Mouse (Mus musculus) left cerebral cortex, postnatal 10 days (tissue): ENCODE data around the gene Fam174b. TPM values are rescaled to one million over a fixed set of nuclear protein-coding genes. Genes with fewer than 3 reads are reported as not detected.
A peak's percentile ranks its signal among the peaks of the same experiment; 100 is the strongest.

ENCODE experiments used
- DNase-seq, 2 experiments: peaks; one replicate each; pipeline ENCODE4 v3.0.0; 2021 to 2022; ENCODE audit warnings: low spot score in 2 of 2, mixed read lengths in 1 of 2; ENCODE audit errors: extremely low spot score in 1 of 2
- intact Hi-C: fragments of 180-260 bp; cut with DNase I; formaldehyde crosslinking; loops from one replicate; pipeline ENCODE4 v1.15.1; 2025
- total RNA-seq, 2 experiments: library from RNA; stranded (reverse); gene quantifications; 2 replicates each; pipeline ENCODE4 v1.2.3; 2021

Fam174b gene
- total RNA-seq, 2 experiments from 2014 or later, result 38.3 to 39.6 TPM

DNA sequence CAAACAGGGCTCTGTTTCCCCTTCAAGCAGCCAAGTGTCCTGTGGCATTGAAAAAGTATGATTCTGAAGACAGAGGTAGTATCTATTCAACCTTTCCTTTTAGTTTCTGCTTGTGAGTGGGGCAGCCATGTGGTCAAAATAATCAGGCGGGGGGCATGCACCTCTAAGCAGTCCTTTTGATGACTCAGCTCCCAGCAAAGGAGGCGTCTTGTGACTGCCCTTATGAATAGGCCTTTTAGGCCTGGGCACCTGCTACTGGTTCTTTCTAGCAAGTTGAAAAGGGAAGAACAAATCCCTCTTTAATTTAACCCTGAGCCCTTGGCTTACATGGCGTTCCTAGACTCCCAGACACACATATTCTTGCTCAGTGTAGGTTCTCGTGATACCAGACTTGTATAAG lies 6.7 kb downstream of the Fam174b start:
- intact Hi-C loops, result loop anchor here (10.0 kb wide), 1 partner anchor 608 kb away; no protein-coding TSS in a partner anchor

DNA sequence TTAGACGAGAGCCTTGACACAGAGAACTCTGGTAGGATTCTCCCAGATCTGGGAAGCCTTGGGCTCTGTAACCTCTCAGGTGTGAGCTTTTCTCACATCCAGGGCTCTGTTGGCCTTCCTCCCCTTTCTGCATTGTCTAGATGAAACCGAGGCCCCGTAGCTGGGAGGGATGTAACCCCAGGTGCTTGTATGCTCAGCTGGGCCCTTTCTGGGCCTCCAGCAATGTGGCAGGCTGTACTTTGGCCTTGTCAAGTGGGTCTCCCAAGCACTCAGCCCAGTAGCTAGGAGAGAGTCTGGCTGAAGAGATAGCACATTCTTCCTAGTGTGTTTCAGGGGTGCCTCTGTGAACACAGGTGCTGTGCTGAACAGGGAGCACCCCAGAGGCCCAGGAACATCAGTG lies 7.4 kb downstream of the Fam174b start:
- DNase-seq, result no peak
- intact Hi-C loops, result loop anchor here (10.0 kb wide), 1 partner anchor 607 kb away; no protein-coding TSS in a partner anchor

More for the DNA sequence above, 6.7 kb downstream of the Fam174b start:
- no peak for DNase-seq

DNA sequence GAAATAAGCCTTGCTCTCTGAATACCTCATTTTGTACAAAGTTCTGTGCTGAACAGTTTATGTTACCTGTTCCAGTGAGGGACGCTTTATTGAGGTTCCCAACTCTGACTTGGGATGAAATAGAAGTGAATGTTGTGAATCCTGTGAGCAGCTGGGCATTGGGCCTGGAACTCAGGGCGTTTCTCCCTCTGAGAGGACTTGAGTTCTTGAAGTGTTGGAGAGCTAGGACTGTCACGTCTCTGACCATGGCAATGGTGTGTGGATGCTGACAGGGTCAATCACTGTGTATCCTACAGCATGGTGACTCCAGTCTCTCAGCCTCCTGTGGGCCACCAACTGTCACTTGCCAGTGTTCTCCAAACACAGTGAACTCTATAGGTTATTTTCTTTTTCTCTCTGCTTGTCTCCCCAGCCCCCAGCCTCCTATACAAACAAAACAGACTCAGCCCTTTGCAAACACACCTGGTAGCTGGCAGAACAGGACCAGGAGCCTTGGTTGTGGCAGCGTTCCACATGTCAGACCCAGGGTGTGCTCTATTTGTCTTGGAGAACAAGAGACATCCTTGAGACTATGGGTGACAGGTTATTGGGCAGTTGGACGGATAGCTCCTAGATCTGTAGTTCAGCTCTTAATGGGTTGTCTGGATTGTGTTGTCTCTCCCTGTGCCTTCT lies 8.5 kb downstream of the Fam174b start:
- no peak for DNase-seq
- intact Hi-C loops, result loop anchor here (10.0 kb wide), 1 partner anchor 606 kb away; no protein-coding TSS in a partner anchor

DNA sequence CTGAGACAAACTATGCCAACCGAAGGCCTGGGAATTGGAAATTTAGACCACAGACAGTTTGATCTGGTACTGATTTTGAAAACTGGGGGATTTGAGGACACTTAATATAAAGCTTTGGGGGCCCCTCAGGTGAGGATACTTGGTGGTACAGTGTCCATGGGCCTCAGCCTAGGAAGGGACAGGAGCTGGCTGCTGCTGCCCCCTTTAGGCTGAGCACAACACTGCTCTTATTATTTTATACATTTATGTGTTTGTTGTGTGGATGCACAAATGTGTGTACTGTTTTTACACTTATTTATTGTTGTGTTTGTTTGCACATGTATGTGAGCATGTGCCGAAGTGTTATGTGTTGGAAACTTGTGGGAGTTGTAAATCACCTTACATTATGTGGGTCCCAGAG lies 9.2 kb downstream of the Fam174b start:
- intact Hi-C loops, result loop anchor here (10.0 kb wide), 1 partner anchor 605 kb away; no protein-coding TSS in a partner anchor
- no peak for DNase-seq

DNA sequence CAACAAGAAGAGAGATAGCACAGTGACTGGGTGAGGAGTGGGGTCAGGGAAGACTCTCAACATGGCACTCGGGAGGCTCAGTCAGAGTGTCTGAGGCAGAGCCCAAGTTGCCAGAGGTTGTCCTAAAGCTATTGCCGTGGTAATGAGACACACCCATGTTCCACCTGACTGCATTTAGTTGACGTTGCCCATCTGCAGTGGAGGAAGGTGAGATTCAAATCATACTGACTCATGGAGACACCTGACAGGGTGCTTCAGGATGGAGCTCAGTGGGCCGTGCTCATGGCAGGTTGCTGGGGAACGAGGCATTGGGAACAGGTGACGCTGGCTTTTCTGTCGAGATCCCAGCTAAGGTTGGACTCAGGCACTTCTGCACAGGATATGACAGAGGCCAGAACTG lies 9.9 kb downstream of the Fam174b start:
- DNase-seq, result no peak
- intact Hi-C loops, result loop anchor here (5.0 to 10.0 kb wide), 2 partner anchors 88 to 605 kb away; no protein-coding TSS in a partner anchor

DNA sequence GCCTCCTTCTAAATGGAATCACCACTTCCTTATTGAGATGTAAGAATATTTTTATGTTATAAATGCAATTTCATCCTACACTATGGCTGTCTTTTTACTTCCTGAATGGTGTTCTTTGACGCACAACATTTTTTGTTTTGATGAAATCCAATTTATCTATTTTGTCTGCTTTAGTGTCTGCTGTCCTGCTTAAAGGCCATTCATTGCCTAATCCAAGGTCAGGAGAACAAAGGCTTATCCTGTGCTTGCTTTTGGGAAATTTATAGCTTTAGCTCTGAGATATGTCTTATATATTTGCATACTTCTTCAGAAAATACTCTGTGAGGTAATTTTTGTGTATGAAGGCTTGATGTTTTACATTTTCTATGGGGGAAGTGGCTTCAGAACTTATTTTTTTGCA lies 13.5 kb downstream of the Fam174b start:
- no peak for DNase-seq
- intact Hi-C loops, result loop anchor here (5.0 kb wide), 1 partner anchor 91 kb away; no protein-coding TSS in a partner anchor

DNA sequence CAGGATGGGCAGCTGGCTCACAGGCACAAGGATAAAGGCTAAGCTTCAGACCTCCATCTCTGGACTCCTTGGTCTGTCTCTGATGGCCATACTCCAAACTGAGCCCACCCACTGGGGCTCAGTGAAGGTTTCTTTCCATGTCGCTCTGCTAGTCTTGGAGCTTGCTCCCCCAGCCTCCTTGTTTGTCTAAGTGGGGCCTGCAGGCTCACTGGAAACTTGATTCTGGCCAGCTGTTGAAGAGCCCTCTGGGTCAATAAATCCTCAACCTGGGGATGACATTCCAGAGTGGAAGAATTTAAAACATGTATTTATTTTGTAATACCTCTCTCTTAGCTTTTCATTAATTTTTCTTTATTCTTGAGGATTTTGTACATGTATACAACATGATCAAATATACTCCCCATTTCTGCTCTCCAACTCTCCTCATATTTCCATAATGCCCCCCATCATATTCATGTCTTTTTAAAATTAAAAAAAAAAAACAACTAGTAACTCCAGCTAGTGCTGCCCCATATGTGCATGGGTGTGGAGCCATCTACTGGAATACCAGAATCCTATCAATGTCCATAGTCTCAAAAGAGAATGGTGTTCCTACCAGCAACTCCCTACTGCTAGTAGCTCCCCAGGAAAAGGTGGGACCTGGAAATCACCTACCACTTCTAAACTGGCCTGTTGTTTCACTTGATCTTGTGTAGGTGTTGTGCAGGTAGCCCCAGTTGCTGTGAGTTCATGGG lies 15.4 kb downstream of the Fam174b start:
- no peak for DNase-seq
- intact Hi-C loops, result no loop called here

DNA sequence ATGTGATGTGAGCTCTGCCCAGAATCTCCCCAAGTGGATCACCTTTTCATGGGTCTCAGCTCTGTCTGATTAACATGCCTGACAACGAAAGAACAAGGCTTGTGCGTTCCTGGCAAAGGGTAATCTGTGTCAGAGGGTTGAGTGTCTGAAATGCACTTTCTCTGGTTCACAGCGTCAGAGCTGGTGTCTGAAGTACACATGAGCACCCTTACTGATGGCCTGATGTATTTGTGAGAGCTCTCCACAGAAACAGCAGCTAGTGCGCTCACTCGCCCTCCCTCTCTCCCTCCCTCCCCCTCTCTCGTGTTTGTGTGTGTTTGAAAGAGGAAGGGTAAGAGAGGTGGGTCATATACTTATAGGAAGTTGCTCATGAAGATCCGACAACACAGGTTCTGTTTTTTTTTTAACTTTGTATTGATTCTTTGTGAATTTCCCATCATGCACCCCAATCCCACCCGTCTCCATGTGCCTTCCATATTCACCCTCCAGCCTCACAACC lies 21.6 kb downstream of the Fam174b start:
- intact Hi-C loops, result no loop called here
- DNase-seq, result no peak

DNA sequence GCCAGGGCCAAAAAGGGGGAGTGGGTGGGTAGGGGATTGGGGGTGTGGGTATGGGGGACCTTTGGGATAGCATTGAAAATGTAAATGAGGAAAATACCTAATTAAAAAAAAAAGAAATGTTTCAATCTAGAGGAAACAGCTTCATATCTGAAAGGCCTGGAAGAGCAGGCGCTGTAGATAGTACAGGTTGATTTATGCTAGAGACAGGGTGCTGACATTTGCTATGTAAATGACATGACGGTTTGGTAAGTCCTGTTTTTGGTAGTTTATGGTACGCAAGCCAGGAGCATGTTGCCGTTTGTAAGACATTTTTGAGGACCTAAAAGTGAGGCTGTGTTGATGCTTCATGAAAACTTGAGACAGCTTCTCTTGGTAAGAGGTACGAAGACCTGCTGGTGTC lies 24.6 kb downstream of the Fam174b start:
- DNase-seq, result no peak
- intact Hi-C loops, result no loop called here

DNA sequence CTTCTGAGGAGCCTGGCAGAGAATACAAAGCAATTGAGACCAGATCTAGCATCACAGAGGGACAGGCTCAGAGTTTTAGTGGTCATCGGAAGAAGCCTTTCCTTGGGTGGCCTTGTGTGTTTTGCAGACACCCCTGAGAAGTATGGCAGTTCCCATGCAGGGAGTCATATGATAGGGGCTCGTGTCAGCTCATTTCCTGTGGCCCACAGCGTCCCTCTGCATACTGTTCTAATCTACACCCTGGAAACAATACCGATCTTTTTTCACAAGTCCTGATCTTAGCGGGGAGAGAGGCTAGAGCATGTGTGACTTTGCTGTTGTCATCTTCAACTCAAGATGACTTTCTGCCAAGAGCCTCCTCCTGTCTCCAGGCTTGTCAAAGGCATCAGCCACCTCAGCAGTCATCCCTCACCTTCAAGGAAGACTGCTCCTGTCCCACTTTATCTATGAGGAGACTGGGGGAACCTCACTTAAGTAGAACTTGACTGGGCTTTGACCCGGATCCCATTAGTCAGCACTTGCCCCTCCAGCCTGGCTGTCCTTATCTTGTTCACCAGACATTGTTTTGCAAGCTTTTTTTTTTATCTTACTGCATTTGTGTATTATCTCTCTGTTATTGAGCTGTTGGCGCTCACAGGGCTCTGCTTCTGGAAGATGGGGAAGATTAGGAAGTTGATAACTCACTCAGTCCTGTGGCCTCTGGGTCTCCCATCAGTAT lies 25.2 kb downstream of the Fam174b start:
- intact Hi-C loops, result no loop called here
- DNase-seq, result no peak

DNA sequence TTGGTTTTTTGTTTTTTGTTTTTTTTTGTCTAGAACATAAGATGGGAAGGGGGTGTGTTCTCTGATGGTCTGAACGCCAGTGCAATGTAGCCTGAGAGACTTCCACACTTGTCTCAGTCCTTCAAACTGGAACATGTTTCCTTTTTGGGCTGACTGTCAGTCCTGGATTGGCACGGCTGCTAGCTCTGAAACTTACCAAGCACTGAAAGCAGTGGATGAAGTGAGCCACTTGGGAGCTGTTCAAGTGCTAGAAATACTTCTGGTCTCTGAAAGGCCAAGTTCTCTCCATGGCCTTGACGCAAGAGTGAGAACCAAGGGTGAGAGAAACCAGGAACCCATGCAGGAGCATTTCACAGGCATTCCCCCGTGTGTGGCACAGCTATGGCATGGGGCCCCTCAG lies 29.1 kb downstream of the Fam174b start:
- DNase-seq, result no peak
- intact Hi-C loops, result no loop called here

DNA sequence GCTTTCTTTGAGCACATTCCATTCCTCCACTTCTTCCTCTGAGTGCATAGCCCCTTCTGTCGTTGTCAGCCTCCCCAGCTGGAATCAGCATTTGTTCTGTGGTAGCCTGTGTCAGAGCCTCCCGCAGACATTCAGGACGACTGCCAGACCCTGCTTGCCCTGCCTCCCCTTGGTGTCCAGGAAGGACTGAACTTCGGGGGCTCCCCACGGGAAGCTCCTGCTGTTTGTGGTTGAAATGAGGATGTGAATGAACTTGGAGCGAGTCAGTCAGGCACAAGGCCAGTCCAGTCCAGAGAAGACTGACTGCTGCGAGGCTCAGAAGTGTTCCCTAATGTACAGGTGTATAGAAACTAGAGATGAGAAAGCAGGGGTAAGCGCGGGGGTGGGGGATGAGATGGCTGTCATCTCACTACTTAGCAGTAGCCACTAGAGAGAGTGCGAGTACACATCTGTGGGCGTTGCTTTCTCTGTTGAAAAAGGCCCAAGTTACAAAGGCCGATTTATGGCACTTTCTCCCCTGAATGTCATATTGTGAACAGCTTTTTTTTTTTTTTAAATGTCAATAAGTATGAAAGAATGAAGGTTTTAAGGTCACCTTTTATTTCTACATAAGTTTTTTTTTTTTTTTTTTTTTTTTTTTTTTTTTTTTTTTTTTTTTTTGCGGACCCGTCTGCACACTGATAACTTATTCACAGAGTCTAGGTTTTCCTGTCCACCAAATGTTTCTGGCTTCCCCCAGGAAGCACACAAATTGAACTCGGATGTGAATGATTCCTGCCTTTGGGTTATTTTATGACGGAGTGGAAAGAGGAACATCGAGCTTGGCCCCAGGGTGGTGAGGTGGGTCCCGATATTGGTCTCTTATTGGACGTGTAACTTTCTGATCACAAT lies 31.5 kb downstream of the Fam174b start:
- intact Hi-C loops, result no loop called here
- peak in 1 of 2 experiments; percentile 77 for DNase-seq

DNA sequence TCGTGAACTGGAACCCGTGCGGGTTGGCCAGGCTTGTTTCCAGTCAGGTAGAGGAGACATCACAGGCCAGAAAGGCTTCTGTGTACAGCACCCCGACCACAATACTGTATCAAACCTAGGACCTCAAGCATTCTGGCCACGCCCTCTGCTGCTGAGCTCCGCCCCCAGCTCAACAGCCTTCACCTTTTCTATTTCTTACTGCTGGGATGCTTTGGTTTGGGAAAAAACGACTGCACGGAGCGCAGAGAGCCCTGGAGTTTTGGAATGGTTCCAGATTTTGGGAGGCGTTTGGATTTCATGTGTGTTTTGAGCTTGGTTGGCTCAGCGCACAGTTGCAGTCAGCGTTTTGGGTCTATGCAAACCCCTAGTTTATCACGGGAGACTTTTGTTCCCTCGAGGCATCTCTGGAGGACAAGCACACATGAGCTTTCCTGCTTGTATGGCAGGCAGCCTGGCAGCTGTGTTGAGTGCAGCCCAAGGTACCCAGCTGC lies 32.2 kb downstream of the Fam174b start:
- no peak for DNase-seq
- intact Hi-C loops, result no loop called here

DNA sequence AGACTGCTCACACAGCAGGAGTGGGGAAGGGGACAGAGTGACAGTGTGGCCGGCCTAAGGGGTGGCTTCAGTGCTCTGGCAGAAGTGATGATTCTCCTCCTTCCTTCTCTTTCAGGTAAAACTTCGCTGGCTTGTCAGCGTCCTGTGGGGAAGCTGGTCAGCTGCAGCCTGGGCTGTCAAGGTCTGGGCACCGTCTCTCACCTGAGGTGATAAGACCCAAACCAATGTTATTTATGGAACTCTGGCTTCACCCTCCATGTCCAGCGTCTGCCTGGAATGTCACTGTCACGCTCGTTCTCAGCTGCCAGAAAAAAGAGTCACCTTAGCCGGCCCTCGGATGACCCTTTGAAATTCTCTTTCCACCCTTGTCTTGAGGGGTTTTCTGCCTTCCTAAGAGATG lies 34.7 kb downstream of the Fam174b start:
- no peak for DNase-seq
- intact Hi-C loops, result no loop called here

DNA sequence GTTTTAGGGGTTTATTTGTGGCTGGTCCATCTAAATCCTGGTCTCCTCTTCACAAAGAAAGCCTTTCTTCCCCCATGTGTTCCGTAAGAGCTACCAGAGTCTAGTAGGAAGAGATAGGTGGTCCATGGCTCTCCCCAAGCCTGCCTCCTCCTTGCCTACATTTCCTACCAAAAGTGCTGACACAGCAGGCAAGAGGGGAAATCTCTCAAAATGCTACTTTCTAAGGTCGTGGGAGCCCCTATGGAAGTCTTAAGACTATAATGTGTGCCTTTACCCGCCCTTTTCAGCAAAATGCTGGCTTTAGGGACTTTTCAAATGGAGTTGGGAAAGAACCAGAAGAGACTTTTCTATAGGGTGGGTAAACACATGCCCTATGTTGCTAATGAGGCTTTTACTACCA lies 37.7 kb downstream of the Fam174b start:
- no peak for DNase-seq
- intact Hi-C loops, result no loop called here

DNA sequence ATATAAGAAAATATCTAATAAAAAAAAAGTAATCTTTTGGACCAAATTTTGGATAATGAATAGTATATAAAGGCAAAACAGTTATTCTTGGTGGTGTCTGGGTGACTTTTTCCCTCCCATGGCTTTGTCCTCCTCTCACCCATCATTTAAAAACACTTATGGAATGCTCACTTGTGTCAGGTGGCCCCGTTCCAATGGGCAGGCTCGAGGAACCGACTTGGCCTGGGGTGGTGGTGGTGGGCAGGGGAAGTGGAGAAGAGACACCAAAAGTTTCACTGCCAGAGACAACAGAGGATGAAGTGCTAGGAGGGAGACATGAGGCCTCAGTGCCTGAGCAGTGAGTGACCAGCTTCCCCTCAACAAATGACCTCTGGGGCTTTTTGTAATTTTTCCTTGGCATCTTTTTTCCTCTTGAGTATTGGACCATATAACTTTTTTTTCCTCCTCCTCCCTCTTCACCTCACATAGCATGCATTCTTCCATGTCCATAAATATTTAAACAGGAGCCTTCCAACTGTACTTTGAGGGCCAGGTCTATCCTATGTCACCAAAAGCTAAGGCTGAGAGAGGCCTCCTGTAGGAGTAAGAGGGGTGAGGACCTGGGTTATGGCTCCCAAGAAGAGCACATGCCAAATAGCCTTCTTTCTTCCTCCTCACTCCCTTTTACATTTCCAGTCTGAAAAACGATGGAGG lies 44.8 kb downstream of the Fam174b start:
- DNase-seq, result no peak
- intact Hi-C loops, result no loop called here

DNA sequence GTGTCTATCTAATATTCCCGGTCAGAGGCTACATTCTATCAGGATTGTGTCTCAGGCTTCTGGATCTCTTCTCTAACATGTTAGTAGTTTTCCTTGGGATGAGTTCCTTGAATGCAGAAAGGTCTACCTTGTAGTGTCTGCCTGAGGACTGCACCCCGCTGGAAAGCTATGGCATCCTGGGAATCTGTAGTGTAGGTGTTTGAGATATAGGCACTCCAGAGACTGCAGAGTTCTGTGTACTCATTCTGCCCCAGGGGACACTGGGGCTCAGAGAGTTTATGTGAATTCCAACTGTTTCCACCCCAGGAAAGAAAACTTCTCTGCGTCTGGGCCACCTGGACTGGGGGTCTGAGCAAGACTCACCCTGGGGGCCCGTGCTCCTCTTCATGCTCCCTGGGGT lies 45.7 kb downstream of the Fam174b start:
- DNase-seq, result no peak
- intact Hi-C loops, result no loop called here

DNA sequence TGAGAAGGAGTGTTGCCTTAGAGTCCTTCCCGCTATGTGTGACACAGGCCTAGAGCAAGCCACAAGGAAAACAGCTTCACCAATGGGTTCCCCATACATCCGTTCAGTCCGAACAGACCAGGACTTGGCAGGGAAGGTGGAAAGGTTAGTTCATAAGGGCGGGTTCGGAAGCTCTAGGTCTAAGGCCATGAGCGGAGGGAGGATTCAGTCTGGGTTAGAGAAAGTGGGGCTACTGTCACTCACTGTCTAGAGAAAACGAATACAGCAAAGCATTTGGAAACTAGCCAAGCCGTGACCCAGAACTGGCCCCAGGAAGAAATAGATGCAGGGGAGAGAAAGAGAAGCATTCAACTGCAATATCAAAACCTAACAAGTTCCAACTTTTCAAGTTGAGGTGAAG lies 47.4 kb downstream of the Fam174b start:
- DNase-seq, result no peak
- intact Hi-C loops, result no loop called here
